Mouse (Mus musculus) frontal cortex, postnatal 10 days (tissue): ENCODE data around the gene Gsap.
"Not testable (repeated sequence)": the region's sequence is repeated elsewhere in the genome, so short reads cannot be mapped to it uniquely, and the experiment has no call there.

Experiments used
- DNase-seq, 2 experiments: peaks; one replicate each; pipeline ENCODE4 v3.0.0; 2022; ENCODE audit warnings: low spot score in 2 of 2, mixed read lengths in 1 of 2

Gsap gene

DNA sequence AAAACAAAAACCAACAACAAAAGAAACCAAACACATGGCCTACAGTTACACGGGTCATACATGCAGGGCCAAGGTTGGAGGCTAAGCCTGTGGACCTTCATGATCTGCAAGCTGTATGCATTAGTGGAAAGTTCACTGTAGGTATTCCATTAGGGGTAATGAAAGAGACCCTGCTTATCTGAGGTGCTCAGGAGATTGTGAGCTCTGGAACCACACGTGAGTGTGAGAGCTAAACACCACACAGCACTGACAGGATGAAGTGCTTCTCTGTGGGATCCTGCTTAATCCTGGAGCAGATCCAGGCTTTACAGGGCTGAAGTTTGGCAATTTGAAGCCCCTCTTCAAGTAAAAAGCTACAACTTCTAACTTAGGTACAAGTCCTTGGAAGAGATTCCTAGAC lies 134.1 kb downstream of the Gsap start:
- DNase-seq = no peak

- DNase-seq = no peak
These were observed 140.4 kb downstream of the Gsap start for GRCm38 (mm10) chr5:21326494-21326893.

DNA sequence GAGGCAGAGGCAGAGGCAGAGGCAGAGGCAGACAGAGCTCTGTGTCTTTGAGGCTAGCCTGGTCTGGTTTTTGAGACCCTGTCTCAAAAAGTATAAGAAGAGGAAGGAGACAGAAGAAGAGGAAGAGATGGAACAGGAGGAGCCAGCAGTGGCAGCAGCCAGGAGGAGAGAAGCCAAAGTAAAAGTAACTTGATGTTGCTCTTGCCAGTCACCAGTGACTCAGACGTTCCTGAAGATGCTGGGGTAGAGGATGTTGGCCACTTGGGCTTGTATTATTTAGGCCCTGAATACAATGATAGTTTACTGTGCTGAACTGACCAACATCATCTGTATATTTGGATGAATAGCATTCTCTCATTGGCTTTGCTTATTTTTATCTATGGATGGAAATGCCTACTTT lies 142.5 kb downstream of the Gsap start:
- no peak for DNase-seq

DNA sequence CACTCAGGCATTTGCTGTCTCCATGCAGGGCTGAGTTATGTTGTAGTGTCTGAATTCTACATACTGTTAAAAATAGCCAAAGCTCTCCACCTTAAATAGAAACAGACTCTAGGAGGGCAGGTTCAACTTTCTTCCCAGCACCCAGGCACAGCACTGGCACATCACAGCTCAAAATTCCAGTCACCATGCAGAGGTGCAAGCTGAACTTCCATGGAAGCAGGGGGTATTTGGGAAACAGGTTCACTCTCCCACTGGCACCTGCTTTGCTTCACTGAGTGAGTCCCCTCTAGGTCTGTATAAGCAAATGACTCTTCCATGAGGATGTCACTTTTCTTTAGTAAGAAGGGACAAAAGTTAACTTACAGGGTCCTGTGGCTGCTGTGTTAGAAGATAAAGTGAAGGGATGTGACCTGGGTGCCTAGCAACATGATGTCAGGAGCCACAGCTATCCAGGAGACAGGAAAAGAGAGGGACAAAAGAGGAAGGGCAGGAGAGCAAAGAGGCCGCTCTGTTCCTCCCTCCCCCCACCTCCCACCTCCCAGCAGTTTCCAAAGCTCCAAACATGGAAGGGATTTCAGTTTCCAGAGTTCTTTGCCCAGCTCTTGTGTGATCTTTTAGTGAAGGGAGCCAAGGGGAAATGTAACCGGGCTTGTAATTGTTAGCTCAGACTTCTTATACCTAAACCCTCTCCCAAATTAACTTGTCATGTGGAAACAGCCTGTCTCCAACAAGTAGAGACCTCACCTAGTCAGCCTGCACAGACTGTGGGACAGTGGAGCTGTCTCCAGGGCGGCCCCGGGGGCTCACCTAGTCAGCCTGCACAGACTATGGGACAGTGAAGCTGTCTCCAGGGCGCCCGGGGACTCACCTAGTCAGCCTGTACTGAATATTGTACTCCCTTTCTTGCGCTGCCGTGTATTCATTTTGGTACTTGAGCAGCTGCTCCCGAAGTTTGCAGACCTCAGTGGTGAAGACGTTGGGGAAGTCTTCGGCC lies 143.9 kb downstream of the Gsap start:
- no peak for DNase-seq

GRCm38 (mm10) chr5:21331656-21332055 lies 145.6 kb downstream of the Gsap start:
- no peak for DNase-seq

DNA sequence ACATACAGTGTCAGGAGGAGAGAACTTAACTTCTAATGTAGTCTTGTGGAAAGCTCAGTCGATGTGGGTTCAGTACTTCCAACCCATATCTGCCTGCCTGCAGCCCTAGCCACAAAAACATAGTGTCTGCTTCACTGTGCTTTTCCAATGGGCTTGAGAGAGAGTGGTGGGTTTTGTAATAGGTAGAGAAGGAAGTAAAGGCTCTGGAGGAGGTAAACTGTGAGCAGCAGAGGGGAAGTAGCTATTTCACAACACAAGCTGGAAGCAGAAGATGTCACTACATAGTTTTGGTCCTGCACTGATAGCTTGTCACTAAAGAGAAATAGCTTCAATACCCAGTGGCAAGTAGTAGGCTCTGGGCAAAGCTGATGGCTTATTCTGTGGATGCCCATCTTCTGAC lies 146.1 kb downstream of the Gsap start:
- DNase-seq = no peak

- not testable (repeated sequence) for DNase-seq
These were observed 156.2 kb downstream of the Gsap start for GRCm38 (mm10) chr5:21342265-21342664.

GRCm38 (mm10) chr5:21348366-21348765 lies 162.3 kb downstream of the Gsap start:
- DNase-seq = no peak

GRCm38 (mm10) chr5:21351678-21352077 lies 165.6 kb downstream of the Gsap start:
- DNase-seq = no peak

DNA sequence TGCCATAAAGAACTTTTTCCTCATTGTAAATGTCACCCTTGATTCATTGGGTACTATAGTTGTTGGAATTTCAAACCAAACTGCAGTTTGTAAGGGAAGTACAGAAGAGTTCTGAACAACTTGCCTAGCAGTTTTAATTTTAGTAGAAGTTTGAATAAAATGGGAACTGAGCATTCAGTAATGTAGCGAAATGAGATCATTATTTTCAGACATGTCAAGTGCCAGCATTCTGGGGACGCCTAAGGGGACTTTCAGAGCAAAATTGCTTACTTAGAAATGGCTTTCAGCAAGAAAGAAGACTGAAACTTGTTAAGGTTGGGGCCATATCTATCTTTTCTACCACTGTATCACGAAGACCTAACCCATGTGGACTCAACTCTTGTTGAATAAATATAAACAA lies 172.6 kb downstream of the Gsap start:
- DNase-seq = no peak

GRCm38 (mm10) chr5:21363343-21363742 lies 177.3 kb downstream of the Gsap start:
- no peak for DNase-seq
